ENCODE assay signal across 8 mouse cellular contexts in genomic region chr7:113377875-113378658, GRCm38 (mm10). TPM values are rescaled to one million over a fixed set of nuclear protein-coding genes. Genes with fewer than 3 reads are reported as not detected.
DNase-seq lines count a peak whose midpoint lies in the region; ATAC-seq and TF ChIP-seq lines count a peak whose summit lies in the region.

No protein-coding gene starts in this region.

- intact Hi-C loops in heart, postnatal 10 days (cut with DNase I) = loop anchor here (1.0 to 10.0 kb wide), 4 partner anchors 57 to 644 kb away; no protein-coding TSS in a partner anchor

- TF ChIP-seq POLR2A in thymus, adult 2 months (IDR thresholded peaks at IDR 0.05; ENCODE audit: control insufficient read depth, extremely low read depth, insufficient read depth, low read length, poor library complexity) = no peak

- peak; percentile 97 for TF ChIP-seq CTCF in liver, postnatal 0 days (IDR thresholded peaks at IDR 0.05; ENCODE audit: low read depth)
- no peak for TF ChIP-seq CTCF in thymus, adult 2 months (IDR thresholded peaks at IDR 0.05; ENCODE audit: borderline replicate concordance, control insufficient read depth, extremely low read depth, insufficient read depth, low read length, poor library complexity)

- H3K9me3 ChIP-seq in forebrain, embryonic 13.5 days (replicated peaks) = no peaks in the 10 kb centered on the region
- H3K9me3 ChIP-seq in liver, postnatal 0 days (ENCODE audit: low read length) = no peaks in the 10 kb centered on the region
- no peaks in the 10 kb centered on the region for H3K9me3 ChIP-seq in neural tube, embryonic 13.5 days

- no peak overlapping the region for H3K4me3 ChIP-seq in forebrain, embryonic 13.5 days
- no peak overlapping the region for H3K4me3 ChIP-seq in liver, postnatal 0 days (ENCODE audit: low read depth, low read length)
- H3K4me3 ChIP-seq in neural tube, embryonic 13.5 days = no peak overlapping the region
- no peak overlapping the region for H3K4me3 ChIP-seq in thymus, adult 2 months (ENCODE audit: control insufficient read depth, insufficient read depth, low read length)

- peak; percentile 92 for ATAC-seq in forebrain, embryonic 13.5 days
- peak; percentile 98 for ATAC-seq in liver, postnatal 0 days
- peak; percentile 69 for ATAC-seq in neural tube, embryonic 13.5 days (ENCODE audit: low read depth)

- H3K36me3 ChIP-seq in forebrain, embryonic 13.5 days (ENCODE audit: poor library complexity, severe bottlenecking) = no peaks in the 10 kb centered on the region
- no peaks in the 10 kb centered on the region for H3K36me3 ChIP-seq in liver, postnatal 0 days (replicated peaks; ENCODE audit: insufficient read depth, low read length)
- no peaks in the 10 kb centered on the region for H3K36me3 ChIP-seq in neural tube, embryonic 13.5 days
- H3K36me3 ChIP-seq in thymus, adult 2 months (ENCODE audit: control insufficient read depth, insufficient read depth, low read length) = no peaks in the 10 kb centered on the region

- peak; percentile 95 for DNase-seq in ES-CJ7 (ENCODE audit: low read depth, low spot score)
- DNase-seq in c-Kit-positive CD71-positive TER-119-positive erythroid progenitor cells, embryonic 14.5 days (ENCODE audit: low spot score) = peak; percentile 89
- DNase-seq in heart, postnatal 10 days = peak; percentile 81 to 88
- peak; percentile 82 to 89 for DNase-seq in kidney, postnatal 4 days
- DNase-seq in liver, postnatal 0 days = peak; percentile 83
- DNase-seq in thymus, adult 2 months = peak; percentile 59

- no peak overlapping the region for H3K27ac ChIP-seq in forebrain, embryonic 13.5 days
- H3K27ac ChIP-seq in liver, postnatal 0 days (ENCODE audit: low read depth) = no peak overlapping the region
- H3K27ac ChIP-seq in neural tube, embryonic 13.5 days (replicated peaks) = no peak overlapping the region
- no peak overlapping the region for H3K27ac ChIP-seq in thymus, adult 2 months (ENCODE audit: control insufficient read depth, insufficient read depth, low read length)

- TF ChIP-seq EP300 in liver, postnatal 0 days (IDR thresholded peaks at IDR 0.05; ENCODE audit: low read depth) = no peak

- no peak overlapping the region for H3K4me2 ChIP-seq in forebrain, embryonic 13.5 days
- H3K4me2 ChIP-seq in liver, postnatal 0 days (ENCODE audit: low read depth, low read length) = peak overlapping the region; percentile 40; the same call in 1 of the 2 replicates
- no peak overlapping the region for H3K4me2 ChIP-seq in neural tube, embryonic 13.5 days

- 27% methylated on average over 7 of the region's 7 CpGs for WGBS in forebrain, embryonic 13.5 days
- WGBS in liver, postnatal 0 days (ENCODE audit: insufficient replicate concordance) = 11% methylated on average over 7 of the region's 7 CpGs
- WGBS in neural tube, embryonic 13.5 days = 30% methylated on average over 7 of the region's 7 CpGs
- 6% methylated on average over 7 of the region's 7 CpGs for WGBS in thymus, adult 2 months

- no peaks in the 10 kb centered on the region for H3K27me3 ChIP-seq in forebrain, embryonic 13.5 days
- no peaks in the 10 kb centered on the region for H3K27me3 ChIP-seq in liver, postnatal 0 days (ENCODE audit: insufficient read depth, low read length)
- H3K27me3 ChIP-seq in neural tube, embryonic 13.5 days = no peaks in the 10 kb centered on the region
- no peaks in the 10 kb centered on the region for H3K27me3 ChIP-seq in thymus, adult 2 months (ENCODE audit: control insufficient read depth, insufficient read depth, low read length)

- H3K9ac ChIP-seq in forebrain, embryonic 13.5 days = no peak overlapping the region
- H3K9ac ChIP-seq in liver, postnatal 0 days (replicated peaks) = no peak overlapping the region
- H3K9ac ChIP-seq in neural tube, embryonic 13.5 days = no peak overlapping the region

- no peaks in the 10 kb centered on the region for H3K4me1 ChIP-seq in forebrain, embryonic 13.5 days
- no peaks in the 10 kb centered on the region for H3K4me1 ChIP-seq in liver, postnatal 0 days (ENCODE audit: insufficient read depth)
- no peaks in the 10 kb centered on the region for H3K4me1 ChIP-seq in neural tube, embryonic 13.5 days (replicated peaks)
- no peaks in the 10 kb centered on the region for H3K4me1 ChIP-seq in thymus, adult 2 months (replicated peaks; ENCODE audit: control insufficient read depth, insufficient read depth, low read length)

RNA-seq across cellular contexts. Expression of gene Btbd10, which starts 8.9 kb away (rescaled TPM):
- 49.6 and 51.9 TPM in 2 replicates for polyA plus RNA-seq in forebrain, embryonic 13.5 days (2015; fragmentation: Nextera tagmentation; extraction: Ambion mirVana)
- 10 to 100 TPM; 15.3 to 15.7 TPM for total RNA-seq in heart, postnatal 10 days (2021)
- polyA plus RNA-seq in liver, postnatal 0 days (2015; fragmentation: Nextera tagmentation; extraction: Ambion mirVana) = 4.6 and 5.2 TPM in 2 replicates
- 58.6 and 65.7 TPM in 2 replicates for polyA plus RNA-seq in neural tube, embryonic 13.5 days (2015; fragmentation: Nextera tagmentation; extraction: Ambion mirVana)
- polyA plus RNA-seq in thymus, adult 2 months (2012; rRNA removed) = 13.3 and 15.0 TPM in 2 replicates

RNA-seq across cellular contexts. Expression of gene Pth, which starts 10.3 kb away (rescaled TPM):
- not detected in 2 replicates for polyA plus RNA-seq in forebrain, embryonic 13.5 days (2015; fragmentation: Nextera tagmentation; extraction: Ambion mirVana)
- not detected for total RNA-seq in heart, postnatal 10 days (2021)
- polyA plus RNA-seq in liver, postnatal 0 days (2015; fragmentation: Nextera tagmentation; extraction: Ambion mirVana) = not detected in 2 replicates
- not detected in 2 replicates for polyA plus RNA-seq in neural tube, embryonic 13.5 days (2015; fragmentation: Nextera tagmentation; extraction: Ambion mirVana)
- polyA plus RNA-seq in thymus, adult 2 months (2012; rRNA removed) = 2.8 and 7.7 TPM in 2 replicates
